Mouse (Mus musculus): ENCODE results near the gene Gm44973.

DNA sequence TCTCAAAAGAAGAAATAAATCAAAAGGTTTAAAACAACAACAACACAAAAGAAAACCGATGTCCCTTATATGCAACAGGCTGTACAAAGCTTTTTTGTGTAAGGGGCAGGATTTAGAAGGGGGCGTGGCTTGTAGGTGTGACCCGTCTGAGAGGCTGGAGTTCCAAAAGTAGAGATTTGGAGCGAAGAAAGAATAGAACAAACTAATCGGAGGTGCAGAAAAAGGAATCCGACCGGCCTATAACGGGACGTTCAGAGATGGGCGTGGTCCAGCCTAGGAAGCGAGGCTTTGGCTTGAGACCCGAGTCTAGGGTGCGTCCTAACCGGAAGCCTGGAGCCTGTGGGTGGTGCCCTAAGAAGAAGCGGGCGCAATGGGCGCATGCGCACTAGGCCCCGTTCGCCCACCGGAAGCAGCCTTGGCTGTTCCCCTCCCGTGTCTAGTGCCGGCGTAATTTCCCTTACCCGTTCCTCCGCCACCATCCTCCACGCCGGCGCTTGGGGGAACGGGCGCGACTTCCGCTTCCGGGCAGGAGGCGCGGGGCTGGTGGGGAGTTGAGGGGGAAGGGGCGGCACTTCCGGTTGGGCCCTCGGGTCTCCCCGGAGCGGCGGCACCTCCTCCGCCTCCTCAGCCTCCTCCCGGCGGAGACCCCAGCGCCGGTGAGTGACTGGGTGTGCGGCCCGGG lies 4.8 kb downstream of the Gm44973 start, which contains the start of the genes Zfp865 and Ccdc106:
- no peak for TF ChIP-seq CTCF (IDR thresholded peaks at IDR 0.05; ENCODE audit: low read depth, low read length)
- no peak for TF ChIP-seq GATA1 (IDR thresholded peaks at IDR 0.05; ENCODE audit: borderline replicate concordance, low read length)
- TF ChIP-seq POLR2AphosphoS5 (IDR thresholded peaks at IDR 0.05; ENCODE audit: insufficient replicate concordance, low read depth, low read length), result no peak
- TF ChIP-seq TAL1 (conservative IDR thresholded peaks at IDR 0.05; ENCODE audit: low read depth, low read length), result no peak
- TF ChIP-seq GATA2 (IDR thresholded peaks at IDR 0.05; ENCODE audit: borderline replicate concordance, low read depth, low read length), result no peak

Measured in G1E (cell line).